Mouse (Mus musculus): ENCODE measurements around the gene Pramef20. TPM values are rescaled to one million over a fixed set of nuclear protein-coding genes. Genes with fewer than 3 reads are reported as not detected.

Pramef20 gene
- not detected in 2 replicates for polyA plus RNA-seq (2012; rRNA removed)

- no peak within 1 kb of the TSS for H3K27ac ChIP-seq (ENCODE audit: control insufficient read depth, insufficient read depth, low read depth, low read length)
- no peak within 1 kb of the TSS for H3K4me3 ChIP-seq (ENCODE audit: control insufficient read depth, low read depth, low read length)
- H3K36me3 ChIP-seq (ENCODE audit: control insufficient read depth, insufficient read depth, low read length): no peaks in the 10 kb centered on the region
- H3K4me1 ChIP-seq (ENCODE audit: control insufficient read depth, insufficient read depth, low read length): no peaks in the 10 kb centered on the region
- no peaks in the 10 kb centered on the region for H3K27me3 ChIP-seq (ENCODE audit: control insufficient read depth, insufficient read depth, low read length)
- no peak for TF ChIP-seq CTCF (IDR thresholded peaks at IDR 0.05; ENCODE audit: control insufficient read depth, insufficient read depth, insufficient replicate concordance, low read depth, low read length)
- TF ChIP-seq POLR2A (IDR thresholded peaks at IDR 0.05; ENCODE audit: control insufficient read depth, low read depth, low read length): no peak
Measured at GRCm38 (mm10) chr4:144377911-144378310, at the start of gene Pramef20. TSS of gene Pramef20 (minus strand) at chr4:144377933.

- TF ChIP-seq CTCF (IDR thresholded peaks at IDR 0.05; ENCODE audit: control insufficient read depth, insufficient read depth, insufficient replicate concordance, low read depth, low read length): no peak
- no peak for TF ChIP-seq POLR2A (IDR thresholded peaks at IDR 0.05; ENCODE audit: control insufficient read depth, low read depth, low read length)
- no peak overlapping the region for H3K27ac ChIP-seq (ENCODE audit: control insufficient read depth, insufficient read depth, low read depth, low read length)
- H3K4me1 ChIP-seq (ENCODE audit: control insufficient read depth, insufficient read depth, low read length): no peaks in the 10 kb centered on the region
- no peaks in the 10 kb centered on the region for H3K27me3 ChIP-seq (ENCODE audit: control insufficient read depth, insufficient read depth, low read length)
- no peak overlapping the region for H3K4me3 ChIP-seq (ENCODE audit: control insufficient read depth, low read depth, low read length)
- H3K36me3 ChIP-seq (ENCODE audit: control insufficient read depth, insufficient read depth, low read length): no peaks in the 10 kb centered on the region
Measured at GRCm38 (mm10) chr4:144424590-144424989, 46.9 kb upstream of the Pramef20 start.

- H3K4me1 ChIP-seq (ENCODE audit: control insufficient read depth, insufficient read depth, low read length): no peaks in the 10 kb centered on the region
- no peak overlapping the region for H3K27ac ChIP-seq (ENCODE audit: control insufficient read depth, insufficient read depth, low read depth, low read length)
- H3K27me3 ChIP-seq (ENCODE audit: control insufficient read depth, insufficient read depth, low read length): no peaks in the 10 kb centered on the region
- no peak overlapping the region for H3K4me3 ChIP-seq (ENCODE audit: control insufficient read depth, low read depth, low read length)
- H3K36me3 ChIP-seq (ENCODE audit: control insufficient read depth, insufficient read depth, low read length): no peaks in the 10 kb centered on the region
- TF ChIP-seq POLR2A (IDR thresholded peaks at IDR 0.05; ENCODE audit: control insufficient read depth, low read depth, low read length) (no peak), CTCF (IDR thresholded peaks at IDR 0.05; ENCODE audit: control insufficient read depth, insufficient read depth, insufficient replicate concordance, low read depth, low read length) (peak; percentile 43; the same call in 1 of the 2 replicates)
Measured at GRCm38 (mm10) chr4:144420644-144421043, 42.9 kb upstream of the Pramef20 start.

- Histone ChIP-seq H3K27ac (ENCODE audit: control insufficient read depth, insufficient read depth, low read depth, low read length) (no peak within 1 kb of the TSS), H3K36me3 (ENCODE audit: control insufficient read depth, insufficient read depth, low read length) (no peaks in the 10 kb centered on the region), H3K4me1 (ENCODE audit: control insufficient read depth, insufficient read depth, low read length) (peaks cover 7% of the 10 kb centered on the region), H3K4me3 (ENCODE audit: control insufficient read depth, low read depth, low read length) (no peak within 1 kb of the TSS), H3K27me3 (ENCODE audit: control insufficient read depth, insufficient read depth, low read length) (no peaks in the 10 kb centered on the region)
- no peak for TF ChIP-seq CTCF (IDR thresholded peaks at IDR 0.05; ENCODE audit: control insufficient read depth, insufficient read depth, insufficient replicate concordance, low read depth, low read length)
- TF ChIP-seq POLR2A (IDR thresholded peaks at IDR 0.05; ENCODE audit: control insufficient read depth, low read depth, low read length): no peak
Measured at GRCm38 (mm10) chr4:144408290-144408689, 30.6 kb upstream of the Pramef20 start, which contains the start of gene Pramef12. TSS of gene Pramef12 (minus strand) at chr4:144408464.

- no peaks in the 10 kb centered on the region for H3K27me3 ChIP-seq (ENCODE audit: control insufficient read depth, insufficient read depth, low read length)
- no peaks in the 10 kb centered on the region for H3K36me3 ChIP-seq (ENCODE audit: control insufficient read depth, insufficient read depth, low read length)
- H3K4me3 ChIP-seq (ENCODE audit: control insufficient read depth, low read depth, low read length): no peak overlapping the region
- H3K4me1 ChIP-seq (ENCODE audit: control insufficient read depth, insufficient read depth, low read length): peaks cover 7% of the 10 kb centered on the region
- no peak overlapping the region for H3K27ac ChIP-seq (ENCODE audit: control insufficient read depth, insufficient read depth, low read depth, low read length)
- TF ChIP-seq CTCF (IDR thresholded peaks at IDR 0.05; ENCODE audit: control insufficient read depth, insufficient read depth, insufficient replicate concordance, low read depth, low read length) (no peak), POLR2A (IDR thresholded peaks at IDR 0.05; ENCODE audit: control insufficient read depth, low read depth, low read length) (no peak)
Measured at GRCm38 (mm10) chr4:144406261-144406660, 28.5 kb upstream of the Pramef20 start.

- H3K27me3 ChIP-seq (ENCODE audit: control insufficient read depth, insufficient read depth, low read length): no peaks in the 10 kb centered on the region
- H3K27ac ChIP-seq (ENCODE audit: control insufficient read depth, insufficient read depth, low read depth, low read length): no peak overlapping the region
- TF ChIP-seq CTCF (IDR thresholded peaks at IDR 0.05; ENCODE audit: control insufficient read depth, insufficient read depth, insufficient replicate concordance, low read depth, low read length) (no peak), POLR2A (IDR thresholded peaks at IDR 0.05; ENCODE audit: control insufficient read depth, low read depth, low read length) (0 out of 2 replicates have a peak, but pooled peaks have one; percentile 16)
- peaks cover 7% of the 10 kb centered on the region for H3K4me1 ChIP-seq (ENCODE audit: control insufficient read depth, insufficient read depth, low read length)
- no peaks in the 10 kb centered on the region for H3K36me3 ChIP-seq (ENCODE audit: control insufficient read depth, insufficient read depth, low read length)
- peak overlapping the region; percentile 74 for H3K4me3 ChIP-seq (ENCODE audit: control insufficient read depth, low read depth, low read length)
Measured at GRCm38 (mm10) chr4:144404456-144405086, 26.8 kb upstream of the Pramef20 start.

GRCm38 (mm10) chr4:144402712-144403111 lies 25.0 kb upstream of the Pramef20 start:
- H3K36me3 ChIP-seq (ENCODE audit: control insufficient read depth, insufficient read depth, low read length): no peaks in the 10 kb centered on the region
- TF ChIP-seq CTCF (IDR thresholded peaks at IDR 0.05; ENCODE audit: control insufficient read depth, insufficient read depth, insufficient replicate concordance, low read depth, low read length) (no peak), POLR2A (IDR thresholded peaks at IDR 0.05; ENCODE audit: control insufficient read depth, low read depth, low read length) (no peak)
- no peak overlapping the region for H3K27ac ChIP-seq (ENCODE audit: control insufficient read depth, insufficient read depth, low read depth, low read length)
- peaks cover 7% of the 10 kb centered on the region for H3K4me1 ChIP-seq (ENCODE audit: control insufficient read depth, insufficient read depth, low read length)
- no peaks in the 10 kb centered on the region for H3K27me3 ChIP-seq (ENCODE audit: control insufficient read depth, insufficient read depth, low read length)
- no peak overlapping the region for H3K4me3 ChIP-seq (ENCODE audit: control insufficient read depth, low read depth, low read length)

Data from testis, adult 2 months (tissue).